Mouse (Mus musculus): ENCODE results near the gene Kif27.
"Not testable (repeated sequence)": the region's sequence is repeated elsewhere in the genome, so short reads cannot be mapped to it uniquely, and the experiment has no call there.

Gene Kif27

DNA sequence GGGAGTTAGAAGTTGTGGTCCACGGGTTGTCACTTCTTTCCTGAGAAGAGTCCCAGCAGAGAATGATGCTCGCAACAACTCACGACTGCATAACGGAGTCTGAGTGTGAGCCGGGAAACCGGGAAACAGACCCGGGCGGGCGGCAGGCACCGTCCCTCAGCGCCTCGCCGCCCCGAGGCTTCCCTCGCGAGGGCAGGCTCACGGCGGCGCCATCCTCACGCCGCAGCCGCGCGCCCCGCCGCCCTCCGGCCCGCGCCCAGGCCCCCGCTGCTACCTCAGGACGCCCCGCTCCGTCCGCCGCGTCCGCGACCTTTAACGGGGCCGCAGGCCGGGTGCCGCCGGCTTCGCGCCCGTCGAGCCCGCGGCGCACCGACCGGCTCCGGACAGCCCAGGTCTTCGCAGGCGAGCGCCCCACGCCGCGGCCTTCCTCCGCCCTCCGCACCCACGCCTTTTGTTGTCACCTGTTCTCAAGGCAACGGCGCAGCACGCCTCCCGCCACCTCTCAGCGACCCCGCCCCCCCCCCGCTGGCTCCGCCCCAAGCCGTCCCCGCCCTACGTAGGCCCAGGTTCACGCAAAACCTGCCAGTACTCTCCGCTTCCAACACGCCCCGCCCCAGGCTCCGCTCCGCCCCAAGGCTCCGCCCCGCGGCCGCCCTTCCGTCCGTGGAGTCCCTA lies at the start of gene Kif27:
Gene Kif27, minus strand, starts transcription at position 494 of the 675 bp plus-strand sequence.
- no peak for DNase-seq (ENCODE audit: low read depth)

DNA sequence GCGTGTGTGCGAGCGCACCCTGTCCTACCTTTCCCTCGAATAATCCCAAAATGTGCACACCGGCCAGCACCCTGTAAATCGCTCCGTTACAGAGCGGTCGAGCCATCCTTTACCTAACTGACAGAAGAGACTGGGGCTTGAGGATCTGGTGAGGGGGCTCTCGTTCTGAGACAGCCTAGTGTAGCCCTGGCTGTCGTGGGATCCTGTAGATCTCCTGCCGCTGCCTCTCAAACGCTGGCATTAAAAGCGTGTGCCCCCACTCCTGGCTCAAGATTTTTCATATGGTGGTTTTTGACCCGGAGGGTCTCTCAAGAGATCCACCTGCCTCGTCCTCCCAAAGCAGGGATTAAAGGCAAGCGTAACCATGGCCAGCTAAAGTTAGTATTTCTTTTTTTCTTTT lies 44.3 kb upstream of the Kif27 start, which contains the start of gene Hnrnpk:
Gene Hnrnpk, minus strand, starts transcription at position 101 of the 400 bp plus-strand sequence.
- DNase-seq (ENCODE audit: low read depth) = not testable (repeated sequence)

DNA sequence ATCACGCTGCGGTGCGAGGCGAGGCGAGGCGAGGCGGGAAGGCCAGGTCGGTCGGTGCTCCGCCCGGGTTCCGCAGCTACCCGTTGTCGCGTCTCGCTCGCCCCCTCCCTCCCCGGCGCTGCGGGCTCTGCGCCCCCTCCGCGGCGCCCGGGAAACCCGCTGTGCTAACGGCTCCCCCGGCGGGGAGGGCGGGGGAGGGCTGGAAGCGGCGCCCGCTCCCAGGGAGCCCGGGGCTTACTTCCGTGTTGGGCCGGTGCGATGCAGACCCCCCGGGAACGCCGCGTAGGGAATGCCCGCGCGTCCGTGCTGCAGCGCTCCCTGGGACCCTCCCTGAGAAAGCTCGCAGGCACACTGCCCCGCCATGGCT lies 43.8 kb upstream of the Kif27 start:
- DNase-seq (ENCODE audit: low read depth) = no peak

GRCm38 (mm10) chr13:58402003-58402743 lies 43.3 kb upstream of the Kif27 start, which contains the start of gene Rmi1:
Rmi1 (plus strand) TSS chr13:58402248.
- peak; percentile 97 for DNase-seq (ENCODE audit: low read depth)

DNA sequence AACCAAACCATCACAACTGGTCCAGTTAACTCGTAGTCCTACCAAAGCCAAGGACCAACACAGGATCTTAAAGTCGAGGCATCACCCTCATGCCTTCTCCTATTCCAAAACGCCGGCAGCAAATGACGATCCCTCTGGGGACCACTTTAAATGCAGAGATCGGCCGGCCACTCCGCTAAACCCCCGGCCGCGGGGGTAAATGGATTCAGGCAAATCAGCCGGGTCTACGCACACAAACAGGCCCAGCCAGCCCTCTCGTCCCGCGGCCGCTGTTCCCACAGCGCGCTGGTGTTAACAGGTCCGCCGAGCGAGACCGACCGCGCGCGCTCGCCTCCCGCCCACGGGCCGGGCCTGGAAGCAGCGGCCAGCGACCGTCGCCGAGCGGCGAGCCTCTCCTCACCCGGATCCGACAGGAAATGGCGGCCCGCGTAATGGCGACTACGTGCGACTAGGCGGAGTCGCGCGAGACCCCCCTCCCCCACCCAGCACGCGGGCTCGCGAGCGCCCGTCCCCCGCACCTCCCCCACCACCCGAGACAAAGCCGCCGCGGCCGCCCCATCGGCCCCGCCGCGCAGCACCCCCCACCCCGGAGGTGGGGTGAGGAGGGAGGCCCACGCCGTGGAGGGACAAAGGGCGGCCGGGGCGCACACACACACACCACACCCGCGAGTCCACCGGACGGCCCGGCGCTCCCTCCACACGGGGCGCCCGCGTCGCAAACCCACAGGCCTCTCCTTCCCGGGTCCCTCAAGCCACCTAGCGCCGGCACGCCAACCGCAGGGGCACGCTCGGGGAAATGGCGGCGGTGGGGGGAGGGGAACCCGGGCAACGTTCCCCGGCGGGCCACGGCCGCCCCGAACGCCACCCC lies 42.4 kb upstream of the Kif27 start:
- DNase-seq (ENCODE audit: low read depth) = peak; percentile 65

DNA sequence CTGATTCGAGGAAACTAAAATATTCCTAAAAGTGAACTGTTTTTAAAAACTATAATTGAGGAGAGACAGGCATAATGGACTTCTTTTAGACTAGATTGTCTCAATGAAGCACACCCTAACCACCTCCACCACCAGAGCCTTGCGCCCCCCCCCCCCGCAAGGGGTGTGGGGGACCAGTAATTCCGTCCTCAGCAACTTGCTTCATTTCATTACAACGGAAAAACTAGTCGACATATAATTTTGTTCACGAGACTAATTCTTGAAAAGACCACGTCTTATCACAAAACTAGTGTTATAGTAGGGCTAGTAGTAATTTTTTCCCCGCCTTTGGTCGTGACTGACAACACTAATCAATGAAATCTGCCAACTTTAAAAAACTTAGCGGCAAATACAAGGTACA lies 41.7 kb upstream of the Kif27 start:
- DNase-seq (ENCODE audit: low read depth) = peak; percentile 47

DNA sequence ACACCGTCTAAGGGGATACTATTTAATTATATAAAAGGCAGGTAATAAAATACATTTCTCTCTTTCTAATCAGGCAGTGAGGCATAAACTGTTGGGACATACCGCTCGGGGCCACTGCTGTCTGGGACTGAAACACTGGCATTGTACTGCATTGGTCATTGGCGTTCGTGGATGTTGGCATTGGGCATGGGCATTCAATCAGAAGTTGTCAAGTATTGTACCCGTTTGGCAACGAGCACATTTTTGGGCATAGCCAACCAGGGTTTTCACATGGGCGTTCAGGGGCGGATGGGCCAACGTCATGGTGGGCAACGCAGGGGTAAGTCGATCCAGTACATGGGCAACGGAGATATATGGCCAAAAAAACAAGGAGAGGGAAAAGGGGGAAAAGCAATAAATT lies 38.7 kb upstream of the Kif27 start:
- no peak for DNase-seq (ENCODE audit: low read depth)

DNA sequence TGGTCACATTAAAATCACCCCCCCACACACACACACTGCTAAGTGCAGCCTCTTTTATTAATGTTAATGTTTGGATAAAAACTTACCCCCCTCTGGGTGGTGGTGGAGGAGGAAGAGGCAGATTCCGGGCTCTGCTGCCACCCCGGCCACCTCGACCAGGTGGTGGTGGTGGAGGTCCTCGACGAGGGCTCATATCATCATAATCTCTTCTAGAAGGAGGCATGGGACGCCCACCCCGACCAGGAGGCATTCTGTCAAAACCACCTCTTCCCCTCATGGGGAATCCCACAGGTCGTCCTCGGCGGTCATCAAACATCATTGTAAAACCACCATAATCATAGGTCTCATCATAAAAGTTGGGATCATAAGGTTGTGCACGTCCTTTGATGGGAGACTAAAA lies 35.5 kb upstream of the Kif27 start:
- DNase-seq (ENCODE audit: low read depth) = not testable (repeated sequence)

GRCm38 (mm10) chr13:58389324-58389951 lies 30.5 kb upstream of the Kif27 start:
- DNase-seq (ENCODE audit: low read depth) = peak; percentile 72

- DNase-seq (ENCODE audit: low read depth) = no peak
Measured at GRCm38 (mm10) chr13:58388379-58388778, 29.5 kb upstream of the Kif27 start.

DNA sequence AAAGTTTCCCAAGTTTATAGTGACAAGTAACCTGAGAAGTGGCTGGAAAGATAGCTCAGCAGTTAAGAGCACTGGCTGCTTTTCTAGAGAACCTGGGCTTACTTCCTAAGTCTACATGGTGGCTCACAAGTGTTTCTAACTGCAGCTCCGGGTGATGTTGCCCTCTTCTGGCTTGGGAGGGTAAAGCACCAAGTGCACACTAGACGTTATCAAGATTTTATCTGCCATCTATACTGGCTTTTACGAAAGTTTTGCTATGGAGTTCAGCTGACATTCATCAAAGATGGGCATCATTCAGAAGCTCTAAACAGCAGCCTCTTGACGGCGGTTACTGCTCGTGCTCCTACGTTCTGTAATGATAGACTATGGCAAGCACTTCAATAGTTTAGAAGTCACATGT lies 29.0 kb upstream of the Kif27 start:
- peak; percentile 80 for DNase-seq (ENCODE audit: low read depth)

DNA sequence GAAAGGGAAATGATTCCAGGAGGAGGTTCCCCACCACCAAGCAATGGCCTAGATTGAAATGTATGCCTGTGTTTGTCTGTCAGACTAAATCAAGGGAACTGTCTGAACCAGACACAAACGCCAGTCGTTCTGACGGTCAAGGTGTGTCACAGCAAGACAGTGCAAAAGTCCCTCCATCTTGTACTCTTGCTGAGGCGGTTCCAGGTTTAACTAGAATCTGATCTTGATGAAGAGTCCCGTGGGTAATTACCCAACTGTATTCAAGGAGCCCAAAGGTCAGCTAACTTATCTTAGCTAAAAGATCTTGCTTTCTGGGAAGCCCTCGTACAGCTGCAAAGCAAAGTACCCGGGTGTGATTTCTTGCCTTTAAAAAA lies 26.6 kb upstream of the Kif27 start:
- no peak for DNase-seq (ENCODE audit: low read depth)

GRCm38 (mm10) chr13:58384779-58385546 lies 26.0 kb upstream of the Kif27 start, which contains the start of gene 2210016F16Rik:
2210016F16Rik (minus strand) TSS chr13:58385225.
- DNase-seq (ENCODE audit: low read depth) = no peak

DNA sequence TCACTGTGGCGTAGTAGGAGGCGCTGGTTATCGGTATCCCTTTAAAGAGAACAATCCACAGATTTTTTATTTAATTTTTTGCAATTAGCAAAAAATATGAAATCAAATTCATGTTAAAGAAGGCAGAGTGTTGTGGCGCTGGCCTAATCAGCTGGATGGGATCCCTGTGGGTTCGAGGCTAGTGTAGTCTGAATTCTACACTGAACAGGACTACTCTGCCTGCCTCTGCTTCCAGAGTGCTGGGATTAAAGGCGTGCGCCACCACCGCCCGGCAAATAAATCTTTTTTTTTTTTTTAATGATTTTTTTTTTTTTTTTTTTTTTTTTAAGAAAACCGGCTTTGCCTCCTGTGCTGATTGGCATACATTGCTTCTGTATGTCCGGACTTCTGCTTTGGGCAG lies 25.4 kb upstream of the Kif27 start:
- DNase-seq (ENCODE audit: low read depth) = no peak

- DNase-seq (ENCODE audit: low read depth) = no peak
Measured at GRCm38 (mm10) chr13:58373153-58373470, 14.2 kb upstream of the Kif27 start.

GRCm38 (mm10) chr13:58372278-58373152 lies 13.6 kb upstream of the Kif27 start:
- DNase-seq (ENCODE audit: low read depth) = no peak

- no peak for DNase-seq (ENCODE audit: low read depth)
Measured at GRCm38 (mm10) chr13:58368835-58369234, 9.9 kb upstream of the Kif27 start.

- no peak for DNase-seq (ENCODE audit: low read depth)
Measured at GRCm38 (mm10) chr13:58367641-58368040, 8.7 kb upstream of the Kif27 start.

DNA sequence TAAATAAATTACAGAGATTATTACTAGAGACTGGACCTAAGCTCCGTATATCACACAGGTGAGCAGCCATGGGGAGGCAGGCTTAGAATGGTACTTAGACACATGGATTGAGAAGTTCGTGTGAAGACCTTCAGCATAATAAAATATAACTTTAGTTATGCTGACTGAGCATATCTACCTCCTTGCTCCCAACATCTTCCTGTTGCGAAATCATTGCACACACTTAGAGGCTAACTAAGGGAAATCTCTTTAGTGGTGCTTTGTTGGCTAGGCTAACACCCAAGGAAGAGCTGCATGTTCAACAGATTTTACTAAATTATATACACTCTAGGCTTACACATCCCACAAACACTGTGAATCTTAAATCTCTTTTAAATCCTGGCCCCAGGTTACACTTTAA lies 7.5 kb upstream of the Kif27 start:
- peak; percentile 62 for DNase-seq (ENCODE audit: low read depth)

GRCm38 (mm10) chr13:58365179-58365578 lies 6.3 kb upstream of the Kif27 start:
- not testable (repeated sequence) for DNase-seq (ENCODE audit: low read depth)
